Mouse (Mus musculus): Measurements from ENCODE around the gene Reln.

DNA sequence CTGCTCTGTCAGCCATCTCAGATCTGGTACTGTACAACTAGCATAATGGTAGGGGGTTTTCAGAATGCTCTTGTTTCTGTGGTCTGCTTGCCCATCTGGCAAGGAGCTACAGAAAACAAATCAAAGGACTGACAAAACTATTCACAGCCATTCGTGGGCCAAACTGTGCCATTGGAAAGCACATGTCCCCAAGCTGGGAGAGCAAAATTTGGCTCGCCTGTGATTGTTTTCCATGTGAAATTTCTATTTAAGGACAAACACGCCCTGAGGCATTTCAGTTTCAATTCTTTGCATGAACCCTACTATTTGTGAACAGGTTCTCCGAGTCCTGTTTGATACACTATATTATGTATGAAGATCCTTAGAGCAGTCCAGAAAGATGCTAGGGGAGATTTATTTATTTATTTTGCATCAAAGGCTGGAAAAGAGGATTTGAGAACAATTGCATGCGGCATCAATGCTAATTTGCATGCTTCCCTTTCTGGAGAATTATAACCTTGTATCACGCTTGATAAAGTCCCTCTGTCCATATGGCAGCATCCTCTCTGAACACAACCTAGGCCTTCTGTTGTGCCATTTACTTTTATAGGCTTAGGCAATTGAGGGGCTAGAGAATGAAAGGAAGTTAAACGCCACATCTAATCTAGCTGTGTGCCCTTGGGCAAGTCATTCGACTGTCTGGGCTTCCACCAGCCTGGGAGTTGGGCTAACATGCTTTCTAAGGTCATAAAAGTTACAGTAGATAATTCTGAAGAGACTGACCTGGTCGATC, 396.7 kb downstream of the Reln start:
- TF ChIP-seq CTCF (conservative IDR thresholded peaks at IDR 0.05; ENCODE audit: low read length) (no peak), NANOG (IDR thresholded peaks at IDR 0.05; ENCODE audit: borderline replicate concordance, low read length) (no peak)
